Mouse (Mus musculus) heart, embryonic 13.5 days (tissue): Measurements from ENCODE around the gene Hist1h3f. TPM values are rescaled to one million over a fixed set of nuclear protein-coding genes. Genes with fewer than 3 reads are reported as not detected.
A peak's percentile ranks its signal among the peaks of the same experiment; 100 is the strongest.

Source experiments
- ATAC-seq: fragments of 200-750 bp; cut with Nextera tagmentation; 2 replicates; pipeline ENCODE4 v1.8.0; 2017; ENCODE audit warnings: moderate TSS enrichment; ENCODE audit not compliant: insufficient number of reproducible peaks, low FRiP score, low TSS enrichment; ENCODE audit errors: extremely low read depth
- H3K27ac ChIP-seq: fragments of 300-500 bp; sonication (generic); replicated peaks from 2 replicates; pipeline ENCODE4 v1.5.1; 2015; ENCODE audit warnings: moderate library complexity, mild to moderate bottlenecking, inconsistent platforms
- H3K27me3 ChIP-seq: fragments of 300-500 bp; sonication (generic); replicated peaks from 2 replicates; pipeline ENCODE4 v1.6.1; 2015; ENCODE audit warnings: mild to moderate bottlenecking, inconsistent platforms
- H3K36me3 ChIP-seq: fragments of 300-500 bp; sonication (generic); 2 replicates; pipeline ENCODE4 v1.6.1; 2015; ENCODE audit warnings: mild to moderate bottlenecking, inconsistent platforms
- H3K4me1 ChIP-seq: fragments of 300-500 bp; sonication (generic); 2 replicates; pipeline ENCODE4 v1.6.1; 2015; ENCODE audit warnings: inconsistent platforms
- H3K4me2 ChIP-seq: fragments of 300-500 bp; sonication (generic); 2 replicates; pipeline ENCODE4 v1.6.1; 2015; ENCODE audit warnings: inconsistent platforms, mild to moderate bottlenecking, moderate library complexity
- H3K4me3 ChIP-seq: fragments of 300-500 bp; sonication (generic); 2 replicates; pipeline ENCODE4 v1.5.1; 2015; ENCODE audit warnings: moderate library complexity, mild to moderate bottlenecking, inconsistent platforms
- H3K9ac ChIP-seq: fragments of 300-500 bp; sonication (generic); 2 replicates; pipeline ENCODE4 v1.6.1; 2015; ENCODE audit warnings: inconsistent platforms, mild to moderate bottlenecking, moderate library complexity
- H3K9me3 ChIP-seq: fragments of 300-500 bp; sonication (generic); 2 replicates; pipeline ENCODE4 v1.6.1; 2016; ENCODE audit warnings: inconsistent platforms
- WGBS: fragments of 180-500 bp; shearing (Covaris S2); methylation state at CpG from one replicate; pipeline ENCODE4 v1.1.7; 2015; ENCODE audit warnings: mixed read lengths; 5-methylcytosine and 5-hydroxymethylcytosine counted together
- polyA plus RNA-seq: library from polyadenylated mRNA; unstranded; fragments of >200 nt; fragmentation: Nextera tagmentation; extraction: Ambion mirVana; gene quantifications from 2 replicates; pipeline ENCODE4 v1.2.1, GENCODE M21; 2015

The Hist1h3f gene
- polyA plus RNA-seq: 0.28 and 0.48 TPM in 2 replicates

DNA sequence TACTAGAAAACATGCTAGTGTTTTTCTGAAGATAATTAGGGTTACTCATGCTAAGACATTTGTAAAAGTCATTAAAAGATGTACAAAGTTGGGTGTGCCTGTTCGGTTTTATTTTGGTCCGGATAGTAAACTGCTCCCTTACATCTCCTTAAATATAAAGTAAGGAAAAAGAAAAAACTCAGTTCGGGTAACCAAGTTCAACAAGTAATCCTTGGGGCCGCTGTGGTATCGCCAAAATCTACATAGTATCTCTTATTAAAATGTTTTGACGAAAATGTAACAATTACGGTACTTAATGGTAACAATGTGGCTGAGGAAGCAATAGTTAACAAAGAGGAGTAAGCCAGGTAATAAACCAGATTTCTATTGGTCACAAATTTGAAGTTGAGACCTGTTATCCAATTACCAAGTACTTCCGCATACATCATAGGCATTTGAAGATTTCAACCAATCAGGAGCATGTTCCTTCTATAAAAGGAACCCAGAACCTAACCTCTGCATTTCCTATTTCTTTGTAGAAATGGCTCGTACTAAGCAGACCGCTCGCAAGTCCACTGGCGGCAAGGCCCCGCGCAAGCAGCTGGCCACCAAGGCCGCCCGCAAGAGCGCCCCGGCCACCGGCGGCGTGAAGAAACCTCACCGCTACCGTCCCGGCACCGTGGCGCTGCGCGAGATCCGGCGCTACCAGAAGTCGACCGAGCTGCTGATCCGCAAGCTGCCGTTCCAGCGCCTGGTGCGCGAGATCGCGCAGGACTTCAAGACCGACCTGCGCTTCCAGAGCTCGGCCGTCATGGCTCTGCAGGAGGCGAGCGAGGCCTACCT, at the start of gene Hist1h3f:
Gene Hist1h3f (plus strand): TSS at position 88 of the 822 bp plus-strand sequence.
- Histone ChIP-seq H3K4me2 (peak within 1 kb of the TSS; percentile 83), H3K27ac (peak within 1 kb of the TSS; percentile 93), H3K4me1 (peaks cover 8% of the 10 kb centered on the region), H3K9me3 (no peaks in the 10 kb centered on the region), H3K4me3 (peak within 1 kb of the TSS; percentile 58), H3K27me3 (no peaks in the 10 kb centered on the region), H3K9ac (peak within 1 kb of the TSS; percentile 82), H3K36me3 (no peaks in the 10 kb centered on the region)
- WGBS: under 1% methylated on average over 35 of the region's 45 CpGs
- peak; percentile 86 for ATAC-seq

DNA sequence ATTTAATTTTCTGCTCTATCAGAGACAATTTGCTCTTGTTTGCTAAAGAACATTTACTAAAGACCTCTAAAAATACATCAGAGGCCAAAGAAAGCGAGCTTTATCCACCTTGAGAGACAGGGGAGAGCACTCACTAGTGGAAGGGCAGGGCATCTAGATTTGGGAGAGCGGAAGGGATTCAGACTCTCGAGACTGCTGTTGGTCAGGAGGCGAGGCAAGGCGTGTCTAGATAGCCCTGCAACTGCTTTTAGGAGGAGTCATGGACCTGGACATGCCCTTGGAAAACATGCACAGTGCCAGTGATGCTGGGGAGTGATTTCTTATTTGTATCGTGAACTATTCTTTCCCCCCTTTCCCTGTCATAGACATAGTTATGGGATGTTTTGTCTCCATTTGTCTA, 48.3 kb upstream of the Hist1h3f start:
- no peak overlapping the region for H3K9ac ChIP-seq
- H3K27me3 ChIP-seq: no peaks in the 10 kb centered on the region
- H3K4me3 ChIP-seq: no peak overlapping the region
- ATAC-seq: no peak
- H3K4me2 ChIP-seq: no peak overlapping the region
- H3K9me3 ChIP-seq: no peaks in the 10 kb centered on the region
- peaks cover 55% of the 10 kb centered on the region for H3K4me1 ChIP-seq
- WGBS: 70% methylated on average over 6 of the region's 6 CpGs
- H3K36me3 ChIP-seq: no peaks in the 10 kb centered on the region
- H3K27ac ChIP-seq: no peak overlapping the region

DNA sequence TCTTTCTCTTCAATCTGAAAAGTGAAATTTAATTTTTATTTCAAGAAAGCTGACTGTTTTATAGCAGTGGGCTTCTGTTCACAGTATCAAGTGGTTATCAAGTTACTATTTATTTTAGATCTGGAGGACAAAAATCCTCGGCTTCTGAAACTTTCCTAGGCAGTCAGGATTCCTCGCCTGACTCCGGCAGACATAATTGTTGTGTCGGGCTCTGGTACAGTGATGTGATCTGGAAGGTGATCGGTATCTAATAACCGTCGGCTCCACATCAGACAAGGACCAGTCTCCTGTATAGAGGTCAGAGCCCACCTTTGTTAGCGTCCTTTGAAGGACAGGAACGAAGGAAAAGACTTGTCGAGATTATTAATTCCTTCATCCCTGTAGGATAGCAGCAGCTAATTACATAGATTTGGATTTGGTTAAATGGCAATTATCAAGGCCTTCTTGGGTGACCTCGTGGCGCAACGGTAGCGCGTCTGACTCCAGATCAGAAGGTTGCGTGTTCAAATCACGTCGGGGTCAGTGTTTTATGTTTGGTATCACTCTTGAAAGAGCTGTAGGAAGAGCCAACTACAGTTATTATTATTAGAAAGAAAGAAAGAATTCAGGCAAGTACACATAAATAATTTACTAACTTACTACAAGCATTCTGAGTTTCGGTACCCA, 46.1 kb upstream of the Hist1h3f start:
- H3K27ac ChIP-seq: peak overlapping the region; percentile 61
- H3K4me1 ChIP-seq: peaks cover 47% of the 10 kb centered on the region
- peak overlapping the region; percentile 51 for H3K4me3 ChIP-seq
- no peak for ATAC-seq
- peak overlapping the region; percentile 70 for H3K4me2 ChIP-seq
- H3K9ac ChIP-seq: peak overlapping the region; percentile 76
- H3K36me3 ChIP-seq: no peaks in the 10 kb centered on the region
- H3K9me3 ChIP-seq: no peaks in the 10 kb centered on the region
- 4% methylated on average over 19 of the region's 19 CpGs for WGBS
- H3K27me3 ChIP-seq: no peaks in the 10 kb centered on the region

DNA sequence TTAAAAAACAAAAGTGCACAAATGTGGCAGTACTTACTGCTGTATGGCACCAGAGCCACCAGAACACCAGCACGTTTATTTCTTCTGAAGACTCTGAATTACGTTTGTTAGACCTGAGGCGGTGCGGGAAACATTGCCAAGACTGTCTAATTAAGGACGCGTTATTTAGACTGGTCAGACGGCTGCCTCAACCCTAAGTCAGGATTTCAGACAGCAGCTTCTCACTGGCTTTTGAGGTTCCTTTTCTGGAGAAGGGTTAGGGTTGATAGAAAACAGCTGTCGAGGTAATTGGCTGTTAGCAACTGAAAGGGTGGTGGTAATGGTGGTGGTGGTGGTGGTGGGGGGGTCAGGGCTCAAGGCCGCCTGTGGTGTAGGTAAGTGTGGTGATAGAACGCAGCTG, 45.2 kb upstream of the Hist1h3f start:
- Histone ChIP-seq H3K27ac (peak overlapping the region; percentile 61), H3K4me3 (peak overlapping the region; percentile 51), H3K9me3 (no peaks in the 10 kb centered on the region), H3K9ac (peak overlapping the region; percentile 76), H3K36me3 (no peaks in the 10 kb centered on the region), H3K27me3 (no peaks in the 10 kb centered on the region), H3K4me2 (peak overlapping the region; percentile 70), H3K4me1 (peaks cover 41% of the 10 kb centered on the region)
- ATAC-seq: no peak
- WGBS: 2% methylated on average over 10 of the region's 10 CpGs

- Histone ChIP-seq H3K27ac (no peak overlapping the region), H3K9me3 (no peaks in the 10 kb centered on the region), H3K9ac (no peak overlapping the region), H3K36me3 (no peaks in the 10 kb centered on the region), H3K4me1 (peaks cover 45% of the 10 kb centered on the region), H3K4me3 (no peak overlapping the region), H3K4me2 (peak overlapping the region; percentile 70; the same call in 1 of the 2 replicates), H3K27me3 (no peaks in the 10 kb centered on the region)
- 11% methylated on average over 7 of the region's 7 CpGs for WGBS
- ATAC-seq: no peak
These were observed 43.9 kb upstream of the Hist1h3f start for GRCm38 (mm10) chr13:23499943-23500342.

DNA sequence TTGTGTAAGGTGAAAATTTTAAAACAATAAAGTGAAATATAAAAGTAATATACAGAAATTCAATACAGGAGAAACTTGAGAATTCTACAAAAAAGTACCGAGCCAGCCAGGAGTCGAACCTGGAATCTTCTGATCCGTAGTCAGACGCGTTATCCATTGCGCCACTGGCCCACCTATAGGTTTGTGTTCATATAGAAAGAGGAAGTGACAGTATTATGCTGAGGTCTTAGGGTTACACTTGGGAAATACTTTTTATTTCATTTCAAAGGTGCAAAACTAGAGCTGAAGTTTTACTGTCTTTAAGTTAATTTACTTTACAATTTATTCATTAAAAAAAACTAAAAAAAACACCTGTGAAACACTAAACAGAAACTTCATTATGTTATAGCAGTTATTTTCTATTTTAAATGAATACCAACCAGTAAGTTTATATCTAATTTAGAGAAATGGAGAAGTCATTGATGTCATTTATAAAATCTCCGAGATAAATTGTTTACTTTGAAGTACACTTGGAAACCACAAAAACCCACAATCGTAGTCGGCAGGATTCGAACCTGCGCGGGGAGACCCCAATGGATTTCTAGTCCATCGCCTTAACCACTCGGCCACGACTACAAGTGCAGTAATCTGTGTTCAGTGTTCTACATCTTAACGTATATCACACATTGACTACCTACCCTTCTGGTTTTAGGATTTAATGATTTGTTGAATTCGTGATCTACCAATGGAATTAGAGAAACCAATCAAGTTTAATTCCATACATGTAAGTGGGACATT, 43.2 kb upstream of the Hist1h3f start:
- H3K27ac ChIP-seq: no peak overlapping the region
- peak overlapping the region; percentile 62 for H3K4me2 ChIP-seq
- no peak overlapping the region for H3K9ac ChIP-seq
- peak overlapping the region; percentile 35 for H3K4me3 ChIP-seq
- H3K36me3 ChIP-seq: no peaks in the 10 kb centered on the region
- no peak for ATAC-seq
- peaks cover 51% of the 10 kb centered on the region for H3K4me1 ChIP-seq
- WGBS: 4% methylated on average over 17 of the region's 17 CpGs
- no peaks in the 10 kb centered on the region for H3K27me3 ChIP-seq
- H3K9me3 ChIP-seq: no peaks in the 10 kb centered on the region

GRCm38 (mm10) chr13:23501511-23501910, 42.3 kb upstream of the Hist1h3f start:
- H3K27me3 ChIP-seq: no peaks in the 10 kb centered on the region
- ATAC-seq: no peak
- no peak overlapping the region for H3K27ac ChIP-seq
- H3K9ac ChIP-seq: peak overlapping the region; percentile 24; the same call in 1 of the 2 replicates
- 25% methylated on average over 5 of the region's 5 CpGs for WGBS
- H3K4me1 ChIP-seq: peaks cover 59% of the 10 kb centered on the region
- H3K4me2 ChIP-seq: peak overlapping the region; percentile 62
- no peaks in the 10 kb centered on the region for H3K9me3 ChIP-seq
- peak overlapping the region; percentile 35 for H3K4me3 ChIP-seq
- H3K36me3 ChIP-seq: no peaks in the 10 kb centered on the region

GRCm38 (mm10) chr13:23502031-23502567, 41.8 kb upstream of the Hist1h3f start:
- Histone ChIP-seq H3K27me3 (no peaks in the 10 kb centered on the region), H3K4me1 (peaks cover 62% of the 10 kb centered on the region), H3K27ac (no peak overlapping the region), H3K9me3 (no peaks in the 10 kb centered on the region), H3K4me3 (peak overlapping the region; percentile 35), H3K36me3 (no peaks in the 10 kb centered on the region), H3K9ac (peak overlapping the region; percentile 25; the same call in 1 of the 2 replicates), H3K4me2 (peak overlapping the region; percentile 62)
- ATAC-seq: no peak
- 24% methylated on average over 9 of the region's 9 CpGs for WGBS

- WGBS: 53% methylated on average over 4 of the region's 4 CpGs
- ATAC-seq: no peak
- Histone ChIP-seq H3K4me3 (no peak overlapping the region), H3K27ac (no peak overlapping the region), H3K4me2 (no peak overlapping the region), H3K4me1 (peaks cover 59% of the 10 kb centered on the region), H3K9ac (no peak overlapping the region), H3K27me3 (no peaks in the 10 kb centered on the region), H3K36me3 (no peaks in the 10 kb centered on the region), H3K9me3 (no peaks in the 10 kb centered on the region)
These were observed 40.9 kb upstream of the Hist1h3f start for GRCm38 (mm10) chr13:23502916-23503315.

DNA sequence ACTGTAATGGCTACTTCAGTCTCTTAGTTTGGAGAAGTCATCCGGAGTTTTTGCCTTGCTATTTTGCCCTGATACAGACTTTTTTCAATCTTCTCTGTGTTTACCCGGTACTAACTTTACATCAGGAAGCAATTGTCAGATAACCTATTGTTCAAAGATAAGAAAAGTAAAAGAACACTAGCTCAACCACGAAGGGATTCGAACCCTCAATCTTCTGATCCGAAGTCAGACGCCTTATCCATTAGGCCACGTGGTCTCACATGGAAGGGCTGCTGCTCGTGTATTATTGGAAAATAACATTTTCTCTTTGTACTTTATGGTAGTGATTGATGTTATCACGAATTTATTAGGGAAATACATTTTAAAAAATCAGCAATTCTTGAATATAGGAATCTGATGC, 40.1 kb upstream of the Hist1h3f start:
- H3K4me3 ChIP-seq: peak overlapping the region; percentile 13; the same call in 1 of the 2 replicates
- no peak overlapping the region for H3K27ac ChIP-seq
- no peak overlapping the region for H3K9ac ChIP-seq
- no peaks in the 10 kb centered on the region for H3K36me3 ChIP-seq
- ATAC-seq: no peak
- WGBS: 3% methylated on average over 9 of the region's 9 CpGs
- H3K27me3 ChIP-seq: no peaks in the 10 kb centered on the region
- H3K4me2 ChIP-seq: peak overlapping the region; percentile 28
- H3K4me1 ChIP-seq: peaks cover 52% of the 10 kb centered on the region
- no peaks in the 10 kb centered on the region for H3K9me3 ChIP-seq
